Mouse (Mus musculus) adrenal gland, postnatal 14 days (tissue): ENCODE measurements around the gene Spata16. TPM values are rescaled to one million over a fixed set of nuclear protein-coding genes. Genes with fewer than 3 reads are reported as not detected.
"Not testable (repeated sequence)": the region's sequence is repeated elsewhere in the genome, so short reads cannot be mapped to it uniquely, and the experiment has no call there.

Source experiments
- DNase-seq: peaks from one replicate; pipeline ENCODE4 v3.0.0; 2021; ENCODE audit warnings: mixed read lengths
- long read RNA-seq, 2 experiments: library from polyadenylated mRNA; stranded (forward); transcript quantifications; one replicate each; pipeline ENCODE4 v2.0.0; 2021
- total RNA-seq: library from RNA; stranded (reverse); gene quantifications from 2 replicates; pipeline ENCODE4 v1.2.3, GENCODE M21; 2021

Spata16 gene
- total RNA-seq, result not detected in 2 replicates
- long read RNA-seq, experiment 1, result 0 reads
- long read RNA-seq, experiment 2, result 0 reads

GRCm38 (mm10) chr3:26637402-26637801 is at the start of gene Spata16:
Gene Spata16, plus strand, starts transcription at chr3:26637620.
- DNase-seq, result no peak

GRCm38 (mm10) chr3:26604861-26605260 is 32.6 kb upstream of the Spata16 start:
- DNase-seq, result no peak

- DNase-seq, result no peak
Observed at GRCm38 (mm10) chr3:26608531-26608930, 28.9 kb upstream of the Spata16 start.

- no peak for DNase-seq
Observed at GRCm38 (mm10) chr3:26639214-26639613, 1.8 kb downstream of the Spata16 start.

DNA sequence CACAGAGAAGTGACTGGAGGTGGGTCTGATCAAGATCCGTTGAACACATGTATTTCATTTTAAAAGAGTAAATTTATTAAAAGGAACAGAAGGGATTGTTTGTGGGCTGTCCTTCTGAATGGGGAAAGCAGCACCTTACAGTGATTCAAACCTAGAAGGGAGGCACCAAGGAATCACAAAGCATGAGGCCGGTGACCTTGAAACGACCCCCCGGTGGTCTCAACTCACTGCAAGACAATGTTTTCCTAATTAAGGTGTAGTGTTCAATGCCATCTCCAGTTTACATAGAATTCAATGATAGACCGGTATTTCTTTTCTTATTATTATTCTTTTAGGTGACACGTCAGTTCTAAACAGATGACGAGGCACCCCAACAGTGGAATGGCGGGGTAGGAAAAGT is 2.4 kb downstream of the Spata16 start:
- no peak for DNase-seq

DNA sequence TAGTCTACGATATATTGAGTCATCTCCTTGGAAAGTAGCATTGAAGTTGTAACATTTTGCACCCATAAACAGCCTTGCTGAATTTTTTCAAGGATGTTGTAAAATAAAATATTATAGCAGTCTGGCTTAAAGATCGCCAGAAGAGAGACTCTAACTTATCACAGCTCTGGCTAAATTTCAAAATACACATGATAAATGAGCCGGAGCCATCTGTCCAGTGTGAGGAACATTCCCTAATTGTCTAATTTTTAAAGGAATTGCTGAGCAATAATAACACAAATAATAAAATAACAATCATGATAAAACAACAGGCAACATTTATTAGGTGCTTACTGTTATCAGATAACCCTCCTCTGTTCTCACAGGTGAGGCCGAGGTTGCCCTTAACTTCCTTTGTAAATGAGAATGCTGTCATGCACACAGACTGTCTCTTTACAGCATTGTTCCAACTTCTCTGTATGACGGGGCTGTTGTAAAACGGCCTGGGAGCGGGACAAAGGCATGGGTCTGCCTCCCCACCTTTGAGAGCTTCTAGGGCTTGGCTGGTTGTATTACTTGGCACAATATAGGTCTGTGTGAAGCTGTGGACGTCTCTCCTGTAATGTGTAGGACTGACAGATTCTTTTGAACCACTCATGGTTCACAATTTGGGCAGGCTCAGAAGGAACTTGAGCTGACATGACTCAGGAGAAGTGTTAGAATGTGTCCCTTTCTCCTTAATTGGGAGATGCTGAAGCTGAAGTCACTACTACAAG is 3.1 kb downstream of the Spata16 start:
- DNase-seq, result no peak

DNA sequence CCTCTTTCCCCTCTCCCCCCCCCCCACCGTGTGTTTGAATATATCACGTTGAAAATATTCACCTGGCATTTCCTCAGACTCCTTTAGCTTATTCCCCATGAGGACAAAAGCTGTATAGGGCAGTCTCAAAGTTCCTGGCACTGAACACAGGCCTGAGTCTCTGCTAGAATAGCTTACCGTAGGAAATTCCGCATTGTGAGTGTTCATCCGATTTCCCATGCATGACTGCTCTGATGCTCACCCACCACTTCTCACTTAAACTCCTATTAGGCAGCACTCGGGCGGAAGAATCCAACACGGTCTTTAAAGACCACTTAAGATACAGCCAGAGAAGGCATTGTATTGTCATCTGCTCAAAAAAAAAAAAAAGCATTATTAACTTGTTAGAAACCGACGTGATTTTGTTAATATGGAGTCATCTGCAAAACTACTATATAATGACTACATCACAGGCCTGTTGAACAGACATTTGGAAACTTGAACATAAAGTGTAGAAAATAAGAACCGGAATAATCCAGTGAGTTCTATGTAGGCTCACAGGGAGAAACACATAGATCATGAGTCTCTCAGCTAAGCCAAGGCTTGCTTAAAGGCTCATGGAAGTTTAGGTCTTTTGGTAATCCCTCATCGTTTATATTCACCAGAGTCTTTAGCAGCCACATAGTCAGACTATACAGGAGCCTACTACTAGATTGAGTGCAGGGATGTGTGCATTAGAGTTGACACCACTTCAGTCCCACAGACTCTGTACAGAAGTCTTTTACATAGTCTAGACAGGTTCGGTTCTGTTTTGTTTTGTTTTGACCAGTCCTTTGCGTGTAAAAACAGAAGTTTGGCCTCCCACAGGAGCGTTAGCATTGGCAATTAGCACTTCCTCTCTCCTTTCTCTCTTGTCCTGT is 4.2 kb downstream of the Spata16 start:
- no peak for DNase-seq

DNA sequence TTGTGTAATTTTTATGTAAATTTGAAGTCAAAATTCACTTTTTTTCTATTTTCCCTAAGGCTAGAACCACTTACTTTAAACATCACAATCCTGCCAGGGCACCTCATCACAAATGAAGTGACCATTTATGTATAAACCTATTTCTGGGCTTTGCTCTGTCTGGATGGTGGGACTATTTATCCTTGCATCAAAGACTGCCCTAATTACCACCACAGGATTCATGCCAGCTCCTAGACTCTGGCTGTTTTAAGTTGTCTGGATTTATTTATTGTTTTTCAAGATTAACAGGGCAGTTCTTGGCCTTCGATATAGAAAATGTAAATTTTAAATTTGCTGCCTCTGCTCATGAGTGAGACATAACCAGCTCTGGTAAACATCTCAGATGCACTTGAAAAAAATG is 6.7 kb downstream of the Spata16 start:
- DNase-seq, result no peak

DNA sequence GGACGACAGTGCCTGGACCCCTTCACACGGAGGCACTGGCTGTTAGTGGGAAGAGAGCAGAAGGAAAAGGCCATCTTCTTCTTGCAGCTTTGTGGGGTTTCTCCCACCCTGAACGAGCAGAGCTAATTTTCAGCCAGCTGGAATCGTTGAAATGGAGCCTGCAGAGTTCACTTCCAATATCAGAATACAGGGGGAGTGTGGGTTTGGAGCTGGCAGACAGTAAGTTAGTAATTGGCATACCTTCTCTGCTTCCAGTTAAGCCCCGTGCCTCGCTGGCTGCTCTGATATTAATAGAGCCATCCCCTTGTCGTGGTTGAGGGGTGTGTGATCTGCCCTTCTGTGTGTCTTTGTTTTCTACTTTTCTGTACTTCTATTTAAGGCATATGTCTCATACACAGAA is 9.4 kb downstream of the Spata16 start:
- DNase-seq, result no peak

DNA sequence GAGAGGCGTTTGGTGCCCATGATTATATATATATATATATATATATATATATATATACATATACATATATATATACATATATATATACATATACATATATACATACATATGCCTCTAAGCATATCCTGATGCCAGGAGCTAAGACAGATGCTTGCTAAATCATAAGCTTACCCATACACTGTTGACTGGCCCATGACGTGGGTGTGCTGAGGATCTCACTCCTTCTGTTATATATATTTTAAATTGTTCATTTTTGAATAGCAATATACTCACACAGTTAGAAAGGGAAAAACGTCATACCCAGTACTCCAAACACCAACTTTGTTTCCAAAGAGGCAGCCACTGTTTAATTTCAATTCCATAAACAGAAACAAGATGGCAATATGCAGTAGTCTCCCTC is 48.4 kb downstream of the Spata16 start:
- DNase-seq, result no peak

DNA sequence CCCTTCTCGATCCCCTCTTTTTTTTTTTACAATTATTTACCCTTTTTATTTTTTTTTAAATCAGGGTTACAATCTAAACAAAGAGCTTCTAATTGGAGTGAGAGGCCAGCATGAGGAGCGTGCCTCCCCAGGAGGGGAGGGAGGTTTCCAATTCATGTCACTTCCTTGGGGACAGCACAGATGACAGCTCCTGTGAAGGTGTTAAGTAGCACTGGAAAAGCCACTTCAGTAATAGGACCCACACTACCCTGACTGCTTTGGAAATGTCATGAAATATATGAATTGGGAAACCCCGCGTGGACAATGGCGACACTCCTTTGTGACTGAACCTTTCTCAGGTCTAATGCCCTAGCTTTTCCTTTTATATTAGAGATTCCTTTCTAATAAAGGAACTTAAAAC is 72.1 kb downstream of the Spata16 start:
- DNase-seq, result not testable (repeated sequence)

GRCm38 (mm10) chr3:26727526-26727925 is 90.1 kb downstream of the Spata16 start:
- DNase-seq, result no peak

- DNase-seq, result no peak
Observed at GRCm38 (mm10) chr3:26750492-26750891, 113.1 kb downstream of the Spata16 start.

DNA sequence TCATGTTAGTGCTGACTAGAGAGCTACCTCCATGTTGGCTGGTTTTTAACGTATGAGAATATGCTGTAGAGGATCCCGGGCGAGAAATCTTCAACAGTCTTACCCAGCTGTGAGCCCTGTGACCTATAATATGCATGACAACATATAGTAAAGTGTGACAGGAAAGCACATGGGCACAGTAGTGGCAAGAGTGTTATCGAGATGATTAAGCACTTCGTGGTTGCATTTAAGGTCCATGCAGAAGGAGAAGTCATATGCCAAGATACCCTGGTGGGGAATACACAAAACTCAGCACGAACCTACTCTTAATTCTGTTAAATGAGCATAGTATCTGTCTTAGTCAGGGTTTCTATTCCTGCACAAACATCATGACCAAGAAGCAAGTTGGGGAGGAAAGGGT is 115.0 kb downstream of the Spata16 start:
- DNase-seq, result no peak

DNA sequence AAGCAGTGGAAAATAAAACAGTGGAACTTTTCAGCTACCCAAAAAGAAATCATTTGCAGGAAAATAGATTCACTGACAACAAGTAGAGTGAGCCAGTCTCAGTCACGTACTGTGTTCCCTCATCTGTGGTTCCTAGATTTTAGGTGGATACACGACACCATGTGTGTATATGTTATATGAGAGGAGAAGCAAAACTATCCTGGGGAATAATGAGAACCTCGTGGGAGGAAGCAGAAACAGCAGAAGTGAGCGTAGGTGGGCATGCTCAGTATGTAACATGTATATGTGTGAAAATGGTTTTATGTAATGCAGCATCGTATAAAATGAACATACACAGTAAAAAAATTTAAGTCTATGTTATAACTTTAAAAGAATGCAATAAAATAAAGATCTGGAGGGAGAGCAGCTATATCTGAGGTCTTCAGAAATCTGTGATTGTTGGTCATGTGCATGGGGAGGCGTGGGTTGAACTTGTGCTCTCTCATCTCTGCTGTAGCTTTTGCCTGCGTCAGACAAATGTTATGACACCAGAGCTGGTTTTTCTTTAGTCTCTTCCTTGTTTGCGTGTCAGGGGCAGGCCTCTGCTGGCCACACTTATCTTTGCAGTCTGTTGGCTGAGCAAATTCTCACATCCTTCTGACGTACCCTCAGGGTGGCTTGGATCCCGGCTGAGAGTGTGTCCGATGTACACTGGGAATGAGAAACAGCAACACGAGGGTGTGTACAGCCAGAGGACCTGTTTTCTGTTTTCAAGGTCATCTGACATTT is 156.1 kb downstream of the Spata16 start:
- no peak for DNase-seq

DNA sequence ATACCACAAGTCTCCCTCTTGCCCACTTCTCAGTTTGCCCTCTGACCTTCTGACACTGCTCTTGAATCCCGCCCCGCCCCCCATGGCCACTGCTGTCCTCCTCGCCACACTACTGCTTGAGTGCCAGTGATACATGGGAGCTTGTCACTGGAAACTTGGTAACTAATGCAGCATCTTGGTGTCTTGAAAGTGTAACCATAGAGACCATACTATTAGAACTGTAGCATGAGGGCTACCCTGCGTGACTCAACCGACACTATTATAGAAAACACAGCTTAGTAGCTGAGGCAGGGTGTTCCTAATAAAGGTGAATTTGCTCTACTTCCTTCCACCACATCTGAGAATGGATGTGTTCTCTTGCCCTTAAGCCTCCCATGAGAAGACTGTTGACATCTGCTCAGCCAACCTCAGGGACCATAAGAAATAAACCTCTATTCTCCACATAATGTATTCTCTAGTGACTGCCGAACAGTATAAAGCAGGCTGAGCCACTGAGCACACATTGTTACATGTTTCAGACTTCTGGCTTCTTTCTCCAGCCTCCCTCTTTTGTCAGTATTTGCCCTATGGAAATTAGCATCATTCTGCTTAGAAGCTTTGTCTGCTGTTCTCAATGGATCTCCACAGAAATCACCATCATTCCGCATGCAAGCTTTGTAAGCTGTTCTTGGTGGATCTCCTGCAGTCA is 158.6 kb downstream of the Spata16 start:
- DNase-seq, result no peak

GRCm38 (mm10) chr3:26796954-26797353 is 159.5 kb downstream of the Spata16 start:
- DNase-seq, result no peak

DNA sequence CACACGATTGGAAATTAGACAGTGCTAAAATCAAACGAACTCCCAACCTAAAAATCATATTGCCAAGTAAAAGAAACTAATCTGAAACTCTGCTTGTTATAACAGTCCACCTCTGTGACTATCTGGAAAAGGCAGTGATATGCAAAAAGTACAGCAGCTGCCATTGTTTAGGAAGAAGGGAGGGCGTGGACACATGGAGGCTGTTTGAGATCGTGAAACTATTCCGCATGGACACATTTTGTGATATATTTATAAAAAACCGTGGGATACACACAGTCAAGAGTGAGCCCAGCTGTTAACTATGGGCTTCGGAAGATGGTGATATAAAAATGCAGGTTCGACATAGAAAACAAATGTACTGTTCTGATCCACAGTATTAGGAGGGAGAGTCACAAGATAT is 176.9 kb downstream of the Spata16 start:
- DNase-seq, result no peak

DNA sequence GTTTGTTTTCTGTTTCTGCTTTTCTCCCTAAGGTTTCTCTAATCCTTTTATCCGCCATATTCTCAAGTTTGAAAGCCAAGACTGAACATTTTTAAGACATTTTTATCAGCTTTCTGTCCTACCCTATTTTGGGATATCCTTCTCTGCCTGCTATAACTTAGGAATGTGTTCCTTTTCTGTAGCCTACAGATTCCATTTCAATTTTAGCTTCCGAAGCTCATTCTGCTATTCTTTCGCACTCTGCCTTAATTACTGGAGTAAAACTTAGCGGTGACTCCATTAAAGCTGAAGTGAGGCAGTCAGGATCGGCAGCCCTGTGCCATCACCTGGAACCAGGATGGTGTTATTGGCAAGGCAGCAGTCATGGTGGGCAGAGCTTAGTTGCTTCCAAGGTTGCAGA is 178.3 kb downstream of the Spata16 start:
- no peak for DNase-seq

DNA sequence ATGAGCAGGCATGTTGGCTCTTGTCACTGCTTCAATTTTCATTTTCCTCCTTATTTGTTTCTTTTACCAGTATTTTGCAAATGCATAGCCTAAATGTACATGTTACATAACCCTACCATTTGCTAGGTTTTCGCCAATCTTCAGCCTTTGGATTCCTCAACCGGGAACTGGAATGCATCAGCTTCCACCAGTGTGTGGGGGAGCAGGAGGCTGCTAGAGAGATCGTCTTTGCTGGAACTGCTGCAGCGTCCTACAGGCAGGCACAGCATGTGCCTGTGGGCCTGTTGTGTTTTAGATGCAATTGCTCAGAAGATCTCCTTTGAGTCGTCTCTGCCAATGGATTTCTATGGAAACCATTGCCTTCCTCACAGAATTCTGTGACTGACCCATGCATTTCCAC is 182.0 kb downstream of the Spata16 start:
- DNase-seq, result no peak

DNA sequence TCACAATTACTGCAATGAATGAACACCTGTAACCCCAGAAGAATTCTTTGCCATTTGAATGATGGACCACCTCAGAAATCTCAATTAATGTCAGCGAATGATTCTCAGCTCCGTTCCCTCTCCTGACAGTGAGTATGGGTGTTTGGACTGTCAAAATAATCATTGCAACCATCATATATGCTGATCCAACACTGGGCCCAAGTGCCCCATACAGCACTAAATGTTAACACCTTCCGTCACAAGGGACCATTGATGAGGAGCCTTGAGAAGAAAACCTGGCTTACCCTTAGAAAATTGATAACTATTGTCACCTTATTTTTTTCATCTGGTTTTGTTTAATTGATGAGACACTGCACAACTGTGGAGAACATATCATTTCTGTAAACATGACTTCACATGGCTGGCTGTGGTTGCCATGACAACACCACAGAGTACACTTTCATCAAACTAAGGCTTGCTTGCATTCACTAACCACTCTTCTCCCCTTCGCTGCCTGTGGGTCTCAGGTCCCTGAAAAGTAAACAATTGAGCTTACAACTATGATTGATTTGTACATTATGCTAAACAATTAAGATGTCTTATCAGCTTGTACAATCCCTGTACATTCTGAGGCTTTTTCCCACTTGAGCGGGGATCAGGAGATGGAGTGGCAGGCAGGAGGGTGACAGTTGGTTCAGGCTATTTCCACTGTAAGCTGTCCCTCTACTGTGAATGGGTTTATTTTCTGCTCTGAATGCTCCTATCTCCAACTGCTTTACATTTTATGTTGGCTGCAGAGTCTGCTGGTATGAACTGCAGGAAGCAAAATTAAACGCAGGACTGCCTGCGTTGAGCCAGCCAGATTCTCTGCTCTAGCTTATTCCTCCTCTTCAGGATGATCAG is 189.8 kb downstream of the Spata16 start:
- no peak for DNase-seq
